Comparison of ENCODE assay signal across 28 mouse cellular contexts in genomic region chr5:38698466-38698865, GRCm38 (mm10). TPM values are rescaled to one million over a fixed set of nuclear protein-coding genes. Genes with fewer than 3 reads are reported as not detected.
DNase-seq lines count a peak whose midpoint lies in the region; ATAC-seq and TF ChIP-seq lines count a peak whose summit lies in the region.
"Had no signal": no experiment of that assay in that cellular context is flagged by ENCODE, and none has a peak within 500 bp of the region (broad histone marks: within the 10 kb centered on the region; RNA-seq: fewer than 3 reads in every experiment).

No protein-coding gene starts in this region.

- no peak overlapping the region for H3K4me3 ChIP-seq in forebrain, embryonic 13.5 days
- H3K4me3 ChIP-seq in forebrain, embryonic 12.5 days (replicated peaks), result no peak overlapping the region
- H3K4me3 ChIP-seq in E14TG2a.4 (replicated peaks; ENCODE audit: low read length) (peak overlapping the region; percentile 45; the same call in 1 of the 2 replicates), ES-E14 (ENCODE audit: insufficient read depth in 1 of 2, low read depth in 1 of 2, low read length in 2 of 2, poor library complexity in 1 of 2, severe bottlenecking in 1 of 2) (peak overlapping the region in 1 of 2 experiments; percentile 10; a peak in 1 of 4 replicates)
- H3K4me3 ChIP-seq: embryonic facial prominence, embryonic 12.5 days; embryonic facial prominence, embryonic 15.5 days; heart, embryonic 12.5 days; heart, embryonic 15.5 days; hindbrain, embryonic 10.5 days; hindbrain, embryonic 13.5 days; intestine, embryonic 15.5 days had no signal

- no peak for TF ChIP-seq CTCF in E14TG2a.4 (conservative IDR thresholded peaks at IDR 0.05; ENCODE audit: low read length)

- no peaks in the 10 kb centered on the region for H3K9me3 ChIP-seq in forebrain, embryonic 13.5 days (replicated peaks)
- no peaks in the 10 kb centered on the region for H3K9me3 ChIP-seq in forebrain, embryonic 12.5 days
- H3K9me3 ChIP-seq in E14TG2a.4 (ENCODE audit: low read length), result peaks cover 6% of the 10 kb centered on the region
- H3K9me3 ChIP-seq in ES-E14 (ENCODE audit: control insufficient read depth, insufficient read depth, low read depth, low read length), result no peaks in the 10 kb centered on the region
- H3K9me3 ChIP-seq: embryonic facial prominence, embryonic 12.5 days; embryonic facial prominence, embryonic 15.5 days; G1E; heart, embryonic 12.5 days; heart, embryonic 15.5 days; hindbrain, embryonic 10.5 days; hindbrain, embryonic 13.5 days; intestine, embryonic 15.5 days had no signal

- no peaks in the 10 kb centered on the region for H3K4me1 ChIP-seq in forebrain, embryonic 13.5 days
- no peaks in the 10 kb centered on the region for H3K4me1 ChIP-seq in forebrain, embryonic 12.5 days
- H3K4me1 ChIP-seq in E14TG2a.4 (replicated peaks; ENCODE audit: low read depth, low read length), result peaks cover 85% of the 10 kb centered on the region
- peaks cover 19 to 26% of the 10 kb centered on the region in 2 experiments; a peak in 3 of 4 replicates for H3K4me1 ChIP-seq in ES-E14 (ENCODE audit: control insufficient read depth in 2 of 2, insufficient read depth in 2 of 2, low read length in 2 of 2, poor library complexity in 1 of 2)
- H3K4me1 ChIP-seq: embryonic facial prominence, embryonic 15.5 days; heart, embryonic 12.5 days; heart, embryonic 15.5 days; hindbrain, embryonic 13.5 days; intestine, embryonic 15.5 days had no signal

- peak; percentile 13; the same call in 1 of the 2 replicates for ATAC-seq in forebrain, embryonic 13.5 days
- ATAC-seq in forebrain, embryonic 12.5 days (ENCODE audit: low FRiP score), result no peak
- ATAC-seq: forebrain, embryonic 16.5 days; hindbrain, embryonic 16.5 days; intestine, embryonic 15.5 days; Patski had no signal

- no peak overlapping the region for H3K4me2 ChIP-seq in forebrain, embryonic 13.5 days
- no peak overlapping the region for H3K4me2 ChIP-seq in forebrain, embryonic 12.5 days
- H3K4me2 ChIP-seq: embryonic facial prominence, embryonic 12.5 days; embryonic facial prominence, embryonic 15.5 days; heart, embryonic 12.5 days; heart, embryonic 15.5 days; hindbrain, embryonic 13.5 days; intestine, embryonic 15.5 days had no signal

- no peaks in the 10 kb centered on the region for H3K27me3 ChIP-seq in forebrain, embryonic 13.5 days
- no peaks in the 10 kb centered on the region for H3K27me3 ChIP-seq in forebrain, embryonic 12.5 days
- no peaks in the 10 kb centered on the region for H3K27me3 ChIP-seq in E14TG2a.4 (ENCODE audit: insufficient read depth, low read length)
- H3K27me3 ChIP-seq: embryonic facial prominence, embryonic 12.5 days; embryonic facial prominence, embryonic 15.5 days; heart, embryonic 12.5 days; heart, embryonic 15.5 days; hindbrain, embryonic 13.5 days; intestine, embryonic 15.5 days; Patski had no signal

- DNase-seq in ES-E14 (ENCODE audit: low read depth, low spot score) (peak; percentile 51), ZHBTc4 (ENCODE audit: low read depth, low spot score) (peak; percentile 84)
- DNase-seq in layer of hippocampus, postnatal 25 days (ENCODE audit: extremely low spot score in 1 of 2, low spot score in 1 of 2), result no peak
- DNase-seq in spleen, adult 12 weeks (ENCODE audit: low spot score), result no peak
- DNase-seq in ovary, postnatal 10 days (ENCODE audit: low spot score), result no peak
- DNase-seq: adrenal gland, postnatal 10 days; cerebellum, adult 11 months; cerebellum, adult 2 months; cerebellum, adult 9-11 months; cerebellum, postnatal 25 days; gastrocnemius, postnatal 10 days; gastrocnemius, postnatal 36 days; heart, postnatal 10 days; heart, postnatal 36 days had no signal

- H3K9ac ChIP-seq in forebrain, embryonic 13.5 days, result no peak overlapping the region
- H3K9ac ChIP-seq in forebrain, embryonic 12.5 days, result no peak overlapping the region
- no peak overlapping the region for H3K9ac ChIP-seq in ES-E14 (ENCODE audit: insufficient read depth, low read depth, low read length, poor library complexity, severe bottlenecking)
- H3K9ac ChIP-seq: embryonic facial prominence, embryonic 12.5 days; embryonic facial prominence, embryonic 15.5 days; heart, embryonic 12.5 days; heart, embryonic 15.5 days; hindbrain, embryonic 13.5 days; intestine, embryonic 15.5 days had no signal

- WGBS in forebrain, embryonic 13.5 days, result 70% methylated on average over 5 of the region's 5 CpGs
- 60% methylated on average over 5 of the region's 5 CpGs for WGBS in forebrain, embryonic 12.5 days

- in situ Hi-C loops in ES-E14 (cut with MboI; ENCODE audit: low sequenced_read_pairs in 2 of 2, unreplicated experiment in 2 of 2), result no loop called here

- no peaks in the 10 kb centered on the region for H3K36me3 ChIP-seq in forebrain, embryonic 13.5 days (ENCODE audit: poor library complexity, severe bottlenecking)
- H3K36me3 ChIP-seq in forebrain, embryonic 12.5 days (replicated peaks), result no peaks in the 10 kb centered on the region
- H3K36me3 ChIP-seq in E14TG2a.4 (ENCODE audit: insufficient read depth, low read length) (0 out of 2 replicates have a peak, but pooled peaks cover 2% of the 10 kb centered on the region), ES-E14 (ENCODE audit: control insufficient read depth, insufficient read depth, low read length, poor library complexity, severe bottlenecking) (no peaks in the 10 kb centered on the region)
- H3K36me3 ChIP-seq: embryonic facial prominence, embryonic 12.5 days; embryonic facial prominence, embryonic 15.5 days; G1E; heart, embryonic 12.5 days; heart, embryonic 15.5 days; hindbrain, embryonic 10.5 days; hindbrain, embryonic 13.5 days; intestine, embryonic 15.5 days had no signal

- H3K27ac ChIP-seq in forebrain, embryonic 13.5 days, result no peak overlapping the region
- H3K27ac ChIP-seq in forebrain, embryonic 12.5 days, result no peak overlapping the region
- H3K27ac ChIP-seq in ES-E14 (ENCODE audit: insufficient read depth, low read depth, low read length, poor library complexity, severe bottlenecking), result peak overlapping the region; percentile 55; the same call in 1 of the 2 replicates
- H3K27ac ChIP-seq: embryonic facial prominence, embryonic 12.5 days; embryonic facial prominence, embryonic 15.5 days; heart, embryonic 15.5 days; hindbrain, embryonic 10.5 days; hindbrain, embryonic 13.5 days; intestine, embryonic 15.5 days had no signal

TF ChIP-seq in ES-E14, 5 proteins besides CTCF, POLR2A, EP300 and RAD21:
- TF ChIP-seq ZC3H11A (IDR thresholded peaks at IDR 0.05; ENCODE audit: borderline replicate concordance, low read depth, low read length), result no peak
- TF ChIP-seq ZNF384 (IDR thresholded peaks at IDR 0.05; ENCODE audit: low read depth, low read length), result no peak
- no peak for TF ChIP-seq CHD2 (IDR thresholded peaks at IDR 0.05; ENCODE audit: low read depth, low read length)
- no peak for TF ChIP-seq MAFK (IDR thresholded peaks at IDR 0.05; ENCODE audit: insufficient read depth, low read depth, low read length)
- no peak for TF ChIP-seq HCFC1 (IDR thresholded peaks at IDR 0.05; ENCODE audit: borderline replicate concordance, insufficient read depth, low read length)

RNA-seq across cellular contexts. Expression of gene Zfp518b, which starts 13.8 kb away (rescaled TPM):
- polyA plus RNA-seq in forebrain, embryonic 13.5 days (2015; fragmentation: Nextera tagmentation; extraction: Ambion mirVana), result 38.6 and 41.7 TPM in 2 replicates
- polyA plus RNA-seq in forebrain, embryonic 12.5 days (2016; fragmentation: Nextera tagmentation; extraction: Ambion mirVana), result 42.7 and 50.5 TPM in 2 replicates
- 31.0 and 34.0 TPM in 2 replicates for total RNA-seq in ES-E14 (2012; rRNA removed)
- 10 to 100 TPM; 16.4 to 16.5 TPM for total RNA-seq in layer of hippocampus, postnatal 25 days (2021)
- polyA plus RNA-seq: G1E had no signal

Comparison
In these comparisons a context has a peak if more than half of its experiments do, and no peak if none do; other contexts are left out.
1. DNase-seq: peak in ES-E14 (single experiment) and ZHBTc4 (single experiment); none in layer of hippocampus, postnatal 25 days (0 of 2), spleen, adult 12 weeks (single experiment) and ovary, postnatal 10 days (single experiment).